8 mouse cellular contexts compared by ENCODE assay signal in genomic region chr10:18910898-18911297, GRCm38 (mm10).
DNase-seq lines count a peak whose midpoint lies in the region; ATAC-seq and TF ChIP-seq lines count a peak whose summit lies in the region.

No protein-coding gene starts in this region.

- DNase-seq in heart, adult 11 months: peak; percentile 84
- no peak for DNase-seq in heart, postnatal 36 days
- DNase-seq in urinary bladder, postnatal 14 days (ENCODE audit: low spot score): peak; percentile 36
- DNase-seq in urinary bladder, postnatal 10 days (ENCODE audit: low spot score): no peak
- DNase-seq in forebrain, embryonic 11.5 days (ENCODE audit: low spot score): peak; percentile 67
- peak; percentile 19 to 50 for DNase-seq in layer of hippocampus, postnatal 10 days (ENCODE audit: low spot score in 2 of 2)
- DNase-seq in ovary, adult 18-20 months (ENCODE audit: low spot score): no peak

- H3K4me3 ChIP-seq in forebrain, embryonic 11.5 days (ENCODE audit: low read depth, low read length): no peak overlapping the region
- no peak overlapping the region for H3K4me3 ChIP-seq in olfactory bulb, adult 2 months (ENCODE audit: insufficient read depth, low read depth, low read length)

- 3% methylated on average over 2 of the region's 2 CpGs for WGBS in forebrain, embryonic 11.5 days
- 11% methylated on average over 2 of the region's 2 CpGs for WGBS in olfactory bulb, adult 2 months

- no peaks in the 10 kb centered on the region for H3K4me1 ChIP-seq in forebrain, embryonic 11.5 days (replicated peaks; ENCODE audit: control insufficient read depth, insufficient read depth, low read length)
- no peaks in the 10 kb centered on the region for H3K4me1 ChIP-seq in olfactory bulb, adult 2 months (ENCODE audit: control insufficient read depth, insufficient read depth, low read length)

- H3K27me3 ChIP-seq in forebrain, embryonic 11.5 days (ENCODE audit: control insufficient read depth, insufficient read depth, low read length): no peaks in the 10 kb centered on the region

- intact Hi-C loops in heart, postnatal 36 days (cut with DNase I): no loop called here

- 0 out of 2 replicates have a peak, but pooled peaks have one; percentile 17 for TF ChIP-seq CTCF in olfactory bulb, adult 2 months (IDR thresholded peaks at IDR 0.05; ENCODE audit: insufficient read depth, low read depth, low read length)

- no peak for ATAC-seq in forebrain, embryonic 11.5 days (replicated peaks; ENCODE audit: low FRiP score)

- no peaks in the 10 kb centered on the region for H3K36me3 ChIP-seq in forebrain, embryonic 11.5 days (ENCODE audit: control insufficient read depth, insufficient read depth, low read length)

- H3K4me2 ChIP-seq in forebrain, embryonic 11.5 days (ENCODE audit: low read depth, low read length, severe bottlenecking): no peak overlapping the region

- no peaks in the 10 kb centered on the region for H3K9me3 ChIP-seq in forebrain, embryonic 11.5 days (ENCODE audit: control insufficient read depth, low read length)

- TF ChIP-seq POLR2A in olfactory bulb, adult 2 months (IDR thresholded peaks at IDR 0.05; ENCODE audit: insufficient read depth, low read depth, low read length): no peak

- H3K27ac ChIP-seq in forebrain, embryonic 11.5 days (ENCODE audit: low read depth, low read length): no peak overlapping the region
- no peak overlapping the region for H3K27ac ChIP-seq in olfactory bulb, adult 2 months (ENCODE audit: insufficient read depth, low read depth, low read length)

- H3K9ac ChIP-seq in forebrain, embryonic 11.5 days (ENCODE audit: low read length): no peak overlapping the region

Comparison
In these comparisons a context has a peak if more than half of its experiments do, and no peak if none do; other contexts are left out.
1. DNase-seq: peak in heart, adult 11 months (single experiment), urinary bladder, postnatal 14 days (single experiment), forebrain, embryonic 11.5 days (single experiment) and layer of hippocampus, postnatal 10 days (2 of 2); none in heart, postnatal 36 days (0 of 2), urinary bladder, postnatal 10 days (single experiment) and ovary, adult 18-20 months (single experiment).